Mouse (Mus musculus) G1E (cell line): ENCODE data around the gene Ttll9. TPM values are rescaled to one million over a fixed set of nuclear protein-coding genes. Genes with fewer than 3 reads are reported as not detected.
A peak's percentile ranks its signal among the peaks of the same experiment; 100 is the strongest.

Source experiments
- ATAC-seq: 2 replicates; pipeline ENCODE4 v1.8.0; 2016; ENCODE audit warnings: mild to moderate bottlenecking; ENCODE audit not compliant: insufficient number of reproducible peaks, poor library complexity, low FRiP score, severe bottlenecking; ENCODE audit errors: extremely low read depth
- DNase-seq: peaks from one replicate; pipeline ENCODE4 v3.0.0; 2012; ENCODE audit warnings: low spot score
- H3K27me3 ChIP-seq: 2 replicates; pipeline ENCODE4 v1.6.1; 2012; ENCODE audit warnings: mild to moderate bottlenecking, low read length, inconsistent platforms; ENCODE audit not compliant: insufficient read depth
- H3K36me3 ChIP-seq: replicated peaks from 2 replicates; pipeline ENCODE3; 2012; ENCODE audit warnings: mild to moderate bottlenecking, inconsistent platforms
- H3K4me1 ChIP-seq: 2 replicates; pipeline ENCODE4 v1.6.1; 2012; ENCODE audit warnings: low read depth, low read length, inconsistent platforms, mixed read lengths; ENCODE audit not compliant: insufficient read depth
- H3K4me3 ChIP-seq: 2 replicates; pipeline ENCODE4 v1.5.1; 2012; ENCODE audit warnings: low read depth, mild to moderate bottlenecking, inconsistent platforms, low read length, moderate library complexity, mixed read lengths
- H3K9me3 ChIP-seq: replicated peaks from 2 replicates; pipeline ENCODE4 v1.6.1; 2012; ENCODE audit warnings: inconsistent platforms
- CTCF ChIP-seq: IDR thresholded peaks from 2 replicates; pipeline ENCODE4 v1.5.1; 2012; ENCODE audit warnings: low read depth, low read length, inconsistent platforms, mixed read lengths
- GATA1 ChIP-seq: IDR thresholded peaks from 2 replicates; pipeline ENCODE4 v1.6.1; 2012; ENCODE audit warnings: borderline replicate concordance, low read length, inconsistent platforms, mixed read lengths
- GATA2 ChIP-seq: IDR thresholded peaks from 2 replicates; pipeline ENCODE4 v1.6.1; 2012; ENCODE audit warnings: low read depth, low read length, inconsistent platforms, borderline replicate concordance
- POLR2AphosphoS5 ChIP-seq: IDR thresholded peaks from 2 replicates; pipeline ENCODE4 v1.6.1; 2012; ENCODE audit warnings: low read depth, low read length, inconsistent platforms; ENCODE audit not compliant: insufficient replicate concordance
- TAL1 ChIP-seq: conservative IDR thresholded peaks from 2 replicates; pipeline ENCODE4 v1.6.1; 2012; ENCODE audit warnings: low read depth, low read length, inconsistent platforms, mixed read lengths
- polyA plus RNA-seq: library from polyadenylated mRNA; stranded (reverse); fragments of >175 nt; gene quantifications from 2 replicates; pipeline ENCODE4 v1.2.3, GENCODE M21; 2012
- total RNA-seq, 2 experiments: library from RNA; stranded (forward) in 1 of 2; stranded (reverse) in 1 of 2; fragments of 200-1000 nt in 1 of 2; fragments of >200 nt in 1 of 2; fragmentation: Nextera tagmentation in 1 of 2; gene quantifications; 2 replicates each; pipeline ENCODE4 v1.2.3; 2014 to 2017

Ttll9 gene
- total and polyA plus RNA-seq, 3 experiments = not detected

- Histone ChIP-seq H3K9me3 (no peaks in the 10 kb centered on the region), H3K4me3 (no peak overlapping the region), H3K27me3 (peaks cover 42% of the 10 kb centered on the region), H3K36me3 (no peaks in the 10 kb centered on the region), H3K4me1 (no peaks in the 10 kb centered on the region)
- DNase-seq (no peak), ATAC-seq (no peak)
- TF ChIP-seq TAL1 (no peak), POLR2AphosphoS5 (no peak), CTCF (no peak), GATA1 (no peak), GATA2 (no peak)
These were observed 33.9 kb upstream of the Ttll9 start for GRCm38 (mm10) chr2:152928219-152928987.

GRCm38 (mm10) chr2:152928988-152929370, 33.3 kb upstream of the Ttll9 start:
- no peaks in the 10 kb centered on the region for H3K4me1 ChIP-seq
- no peak for ATAC-seq
- TF ChIP-seq TAL1 (no peak), GATA1 (no peak), CTCF (no peak), GATA2 (no peak), POLR2AphosphoS5 (no peak)
- H3K9me3 ChIP-seq = no peaks in the 10 kb centered on the region
- H3K4me3 ChIP-seq = no peak overlapping the region
- peaks cover 37% of the 10 kb centered on the region for H3K27me3 ChIP-seq
- no peaks in the 10 kb centered on the region for H3K36me3 ChIP-seq
- DNase-seq = no peak

- DNase-seq (no peak), ATAC-seq (no peak)
- no peaks in the 10 kb centered on the region for H3K9me3 ChIP-seq
- no peaks in the 10 kb centered on the region for H3K4me1 ChIP-seq
- H3K36me3 ChIP-seq = no peaks in the 10 kb centered on the region
- H3K27me3 ChIP-seq = peaks cover 32% of the 10 kb centered on the region
- TF ChIP-seq GATA2 (no peak), CTCF (no peak), GATA1 (no peak), TAL1 (no peak), POLR2AphosphoS5 (no peak)
- H3K4me3 ChIP-seq = no peak overlapping the region
These were observed 32.0 kb upstream of the Ttll9 start for GRCm38 (mm10) chr2:152930276-152930675.

GRCm38 (mm10) chr2:152931456-152932160, 30.7 kb upstream of the Ttll9 start:
- H3K4me1 ChIP-seq = no peaks in the 10 kb centered on the region
- no peak overlapping the region for H3K4me3 ChIP-seq
- TF ChIP-seq POLR2AphosphoS5 = no peak
- no peak for TF ChIP-seq GATA1
- TF ChIP-seq TAL1 = no peak
- TF ChIP-seq GATA2 = no peak
- no peak for TF ChIP-seq CTCF
- ATAC-seq (no peak), DNase-seq (no peak)
- H3K36me3 ChIP-seq = no peaks in the 10 kb centered on the region
- H3K27me3 ChIP-seq = peaks cover 35% of the 10 kb centered on the region
- no peaks in the 10 kb centered on the region for H3K9me3 ChIP-seq

GRCm38 (mm10) chr2:152933048-152933447, 29.2 kb upstream of the Ttll9 start, which contains the start of gene Foxs1:
TSS of gene Foxs1 (minus strand) at chr2:152933208.
- H3K27me3 ChIP-seq = peaks cover 32% of the 10 kb centered on the region
- no peaks in the 10 kb centered on the region for H3K36me3 ChIP-seq
- no peaks in the 10 kb centered on the region for H3K4me1 ChIP-seq
- H3K9me3 ChIP-seq = no peaks in the 10 kb centered on the region
- ATAC-seq (no peak), DNase-seq (no peak)
- no peak for TF ChIP-seq POLR2AphosphoS5
- TF ChIP-seq TAL1 = no peak
- TF ChIP-seq CTCF = no peak
- no peak for TF ChIP-seq GATA1
- no peak for TF ChIP-seq GATA2
- H3K4me3 ChIP-seq = no peak within 1 kb of the TSS

- no peaks in the 10 kb centered on the region for H3K36me3 ChIP-seq
- H3K4me1 ChIP-seq = no peaks in the 10 kb centered on the region
- no peak for ATAC-seq
- no peak overlapping the region for H3K4me3 ChIP-seq
- TF ChIP-seq GATA1 (no peak), TAL1 (no peak), POLR2AphosphoS5 (no peak), GATA2 (no peak), CTCF (0 out of 2 replicates have a peak, but pooled peaks have one; percentile 30)
- peak; percentile 43 for DNase-seq
- no peaks in the 10 kb centered on the region for H3K9me3 ChIP-seq
- peaks cover 33% of the 10 kb centered on the region for H3K27me3 ChIP-seq
These were observed 28.7 kb upstream of the Ttll9 start for GRCm38 (mm10) chr2:152933614-152934013.
